9 mouse cellular contexts compared by ENCODE assay signal in genomic region chr13:51328131-51328970, GRCm38 (mm10).
DNase-seq lines count a peak whose midpoint lies in the region; ATAC-seq and TF ChIP-seq lines count a peak whose summit lies in the region.
"Had no signal": no experiment of that assay in that cellular context is flagged by ENCODE, and none has a peak within 500 bp of the region (broad histone marks: within the 10 kb centered on the region; RNA-seq: fewer than 3 reads in every experiment).

No protein-coding gene starts in this region.

- H3K36me3 ChIP-seq in lung, embryonic 16.5 days (ENCODE audit: control insufficient read depth, insufficient read depth, low read length): no peaks in the 10 kb centered on the region
- H3K36me3 ChIP-seq in stomach, embryonic 14.5 days (ENCODE audit: control insufficient read depth, insufficient read depth, low read length): no peaks in the 10 kb centered on the region

- ATAC-seq in lung, embryonic 16.5 days (ENCODE audit: low read depth): peak; percentile 72
- peak; percentile 82; the same call in 1 of the 2 replicates for ATAC-seq in stomach, embryonic 14.5 days (ENCODE audit: insufficient number of reproducible peaks, insufficient read depth, low FRiP score, low read depth)

- H3K27ac ChIP-seq in lung, embryonic 16.5 days (ENCODE audit: low read length): 0 out of 2 replicates have a peak overlapping the region, but pooled peaks have one; percentile 22
- no peak overlapping the region; the same call in 1 of the 2 replicates for H3K27ac ChIP-seq in stomach, embryonic 14.5 days (ENCODE audit: low read length)
- H3K27ac ChIP-seq: layer of hippocampus, adult 2 months had no signal

- no peak overlapping the region for H3K4me2 ChIP-seq in lung, embryonic 16.5 days (ENCODE audit: low read depth, low read length)
- H3K4me2 ChIP-seq in stomach, embryonic 14.5 days (replicated peaks; ENCODE audit: low read depth, low read length): no peak overlapping the region

- H3K27me3 ChIP-seq in lung, embryonic 16.5 days (ENCODE audit: control insufficient read depth, insufficient read depth, low read depth, low read length): no peaks in the 10 kb centered on the region
- H3K27me3 ChIP-seq in stomach, embryonic 14.5 days (ENCODE audit: control insufficient read depth, insufficient read depth, low read length): no peaks in the 10 kb centered on the region

- peak overlapping the region; percentile 6; the same call in 1 of the 2 replicates for H3K9ac ChIP-seq in lung, embryonic 16.5 days (ENCODE audit: low read length)
- no peak overlapping the region for H3K9ac ChIP-seq in stomach, embryonic 14.5 days (replicated peaks; ENCODE audit: low read depth, low read length)

- H3K4me3 ChIP-seq in lung, embryonic 16.5 days (ENCODE audit: low read length): no peak overlapping the region
- H3K4me3 ChIP-seq in lung, adult 2 months (replicated peaks; ENCODE audit: extremely low read depth, low read depth, low read length): no peak overlapping the region
- H3K4me3 ChIP-seq in stomach, embryonic 14.5 days (ENCODE audit: low read depth, low read length): no peak overlapping the region
- H3K4me3 ChIP-seq: layer of hippocampus, adult 2 months had no signal

- WGBS in lung, embryonic 16.5 days: 26% methylated on average over 15 of the region's 15 CpGs
- WGBS in lung, adult 2 months: 46% methylated on average over 15 of the region's 15 CpGs
- WGBS in stomach, embryonic 14.5 days: 37% methylated on average over 15 of the region's 15 CpGs

- no peak for TF ChIP-seq POLR2A in lung, adult 2 months (IDR thresholded peaks at IDR 0.05; ENCODE audit: borderline replicate concordance, extremely low read depth, low read depth, low read length)

- intact Hi-C loops in left cerebral cortex, postnatal 14 days (cut with DNase I): no loop called here

- H3K9me3 ChIP-seq in lung, embryonic 16.5 days (ENCODE audit: control insufficient read depth, low read length): no peaks in the 10 kb centered on the region
- no peaks in the 10 kb centered on the region for H3K9me3 ChIP-seq in stomach, embryonic 14.5 days (ENCODE audit: control insufficient read depth, low read depth, low read length)

- no peak for TF ChIP-seq CTCF in lung, adult 2 months (IDR thresholded peaks at IDR 0.05; ENCODE audit: insufficient read depth, low read length)

- peaks cover 23% of the 10 kb centered on the region for H3K4me1 ChIP-seq in lung, embryonic 16.5 days (replicated peaks; ENCODE audit: control insufficient read depth, insufficient read depth, low read length)
- no peaks in the 10 kb centered on the region for H3K4me1 ChIP-seq in lung, adult 2 months (ENCODE audit: control insufficient read depth, insufficient read depth, low read length)
- H3K4me1 ChIP-seq in stomach, embryonic 14.5 days (ENCODE audit: control insufficient read depth, insufficient read depth, low read length): peaks cover 15% of the 10 kb centered on the region; the same call in 1 of the 2 replicates

- no peak for DNase-seq in lung, adult 2 months
- DNase-seq in forelimb bud, embryonic 11.5 days (ENCODE audit: low read depth, low spot score): peak; percentile 56
- DNase-seq in heart, postnatal 4 days: peak; percentile 61
- peak; percentile 52 to 62 for DNase-seq in left cerebral cortex, postnatal 14 days (ENCODE audit: low spot score in 2 of 2)
- DNase-seq in B cell, adult 2 months: no peak
- no peak for DNase-seq in thymus, adult 18-20 months

Comparison
In these comparisons a context has a peak if more than half of its experiments do, and no peak if none do; other contexts are left out.
1. DNase-seq: peak in forelimb bud, embryonic 11.5 days (single experiment), heart, postnatal 4 days (single experiment) and left cerebral cortex, postnatal 14 days (2 of 2); none in lung, adult 2 months (single experiment), B cell, adult 2 months (0 of 2) and thymus, adult 18-20 months (0 of 2).